Mouse (Mus musculus) CH12.LX (cell line): ENCODE results near the gene Xylt1. TPM values are rescaled to one million over a fixed set of nuclear protein-coding genes. Genes with fewer than 3 reads are reported as not detected.

Experiments
- DNase-seq: peaks from one replicate; pipeline ENCODE4 v3.0.0-alpha.2; 2013; ENCODE audit errors: extremely low read depth
- H3K27ac ChIP-seq: 2 replicates; pipeline ENCODE4 v1.5.1; 2012; ENCODE audit warnings: low read depth, mild to moderate bottlenecking, control low read depth, moderate library complexity; ENCODE audit not compliant: insufficient read depth
- H3K27me3 ChIP-seq: replicated peaks from 2 replicates; pipeline ENCODE3; 2012; ENCODE audit warnings: inconsistent platforms
- H3K36me3 ChIP-seq, 2 experiments: replicated peaks in 1 of 2; 2 replicates each; pipeline versions ENCODE3 to v1.6.1; 2012; ENCODE audit warnings: inconsistent platforms in 1 of 2, low read length in 1 of 2, mild to moderate bottlenecking in 1 of 2, mixed read lengths in 1 of 2, moderate library complexity in 1 of 2; ENCODE audit not compliant: control insufficient read depth in 1 of 2, insufficient read depth in 1 of 2
- H3K4me1 ChIP-seq, 2 experiments: 2 replicates each; pipeline ENCODE4 v1.6.1; 2012; ENCODE audit warnings: inconsistent platforms in 1 of 2, moderate library complexity in 1 of 2; ENCODE audit not compliant: insufficient read depth in 2 of 2, control insufficient read depth in 1 of 2
- H3K4me2 ChIP-seq: 2 replicates; pipeline ENCODE4 v1.6.1; 2012; ENCODE audit warnings: low read depth, mild to moderate bottlenecking, control low read depth; ENCODE audit not compliant: poor library complexity, insufficient read depth, severe bottlenecking
- H3K4me3 ChIP-seq, 3 experiments: fragments of 150-350 bp in 1 of 3; sonication (generic) in 1 of 3; replicated peaks in 1 of 3; 2 replicates each; pipeline versions ENCODE3 to v1.5.1; 2011 to 2012; ENCODE audit warnings: low read depth in 2 of 3, low read length in 2 of 3, mild to moderate bottlenecking in 2 of 3, moderate library complexity in 2 of 3, control low read depth in 1 of 3, improper control_type of control experiment in 1 of 3, inconsistent platforms in 1 of 3, mixed read lengths in 1 of 3; ENCODE audit not compliant: poor library complexity in 1 of 3
- H3K79me2 ChIP-seq: replicated peaks from 2 replicates; pipeline ENCODE4 v1.6.1; 2012; ENCODE audit warnings: mild to moderate bottlenecking, moderate library complexity; ENCODE audit not compliant: control insufficient read depth, poor library complexity, insufficient read depth, severe bottlenecking; ENCODE audit errors: extremely low read depth
- H3K9ac ChIP-seq: 2 replicates; pipeline ENCODE4 v1.6.1; 2012; ENCODE audit warnings: low read depth, mild to moderate bottlenecking, control low read depth, moderate library complexity; ENCODE audit not compliant: insufficient read depth
- H3K9me3 ChIP-seq: replicated peaks from 2 replicates; pipeline ENCODE3; 2012; ENCODE audit warnings: low read length, inconsistent platforms, mixed read lengths
- CTCF ChIP-seq, 2 experiments: IDR thresholded peaks in 1 of 2; conservative IDR thresholded peaks in 1 of 2; 2 replicates each; pipeline ENCODE4 v1.5.1; 2011 to 2012; ENCODE audit warnings: low read depth in 2 of 2, low read length in 2 of 2, improper control_type of control experiment in 1 of 2, inconsistent platforms in 1 of 2, mild to moderate bottlenecking in 1 of 2, moderate library complexity in 1 of 2
- ETS1 ChIP-seq: conservative IDR thresholded peaks from 2 replicates; pipeline ENCODE4 v1.6.1; 2012; ENCODE audit warnings: low read depth, mild to moderate bottlenecking, inconsistent platforms, low read length, improper control_type of control experiment, moderate library complexity
- JUND ChIP-seq: conservative IDR thresholded peaks from 2 replicates; pipeline ENCODE4 v1.6.1; 2011; ENCODE audit warnings: low read depth, low read length, improper control_type of control experiment
- MAFK ChIP-seq: IDR thresholded peaks from 2 replicates; pipeline ENCODE4 v1.6.1; 2011; ENCODE audit warnings: low read length, improper control_type of control experiment; ENCODE audit not compliant: insufficient replicate concordance
- MAX ChIP-seq: IDR thresholded peaks from 2 replicates; pipeline ENCODE4 v1.6.1; 2011; ENCODE audit warnings: low read length, improper control_type of control experiment
- MYC ChIP-seq: IDR thresholded peaks from 2 replicates; pipeline ENCODE4 v1.6.1; 2011; ENCODE audit warnings: low read depth, mild to moderate bottlenecking, improper control_type of control experiment, low read length
- NELFE ChIP-seq: IDR thresholded peaks from 2 replicates; pipeline ENCODE4 v1.6.1; 2011; ENCODE audit warnings: low read depth, low read length, improper control_type of control experiment
- PAX5 ChIP-seq: IDR thresholded peaks from 2 replicates; pipeline ENCODE4 v1.6.1; 2012; ENCODE audit warnings: low read length, inconsistent platforms, mixed read lengths
- POLR2A ChIP-seq: IDR thresholded peaks from 2 replicates; pipeline ENCODE4 v1.6.1; 2011; ENCODE audit warnings: low read depth, mild to moderate bottlenecking, improper control_type of control experiment, low read length
- RAD21 ChIP-seq: IDR thresholded peaks from 2 replicates; pipeline ENCODE4 v1.6.1; 2011; ENCODE audit warnings: low read depth, mild to moderate bottlenecking, low read length, improper control_type of control experiment, moderate library complexity
- SMC3 ChIP-seq: IDR thresholded peaks from 2 replicates; pipeline ENCODE4 v1.6.1; 2011; ENCODE audit warnings: low read depth, low read length, improper control_type of control experiment
- UBTF ChIP-seq: IDR thresholded peaks from 2 replicates; pipeline ENCODE4 v1.6.1; 2012; ENCODE audit warnings: low read depth, mild to moderate bottlenecking, inconsistent platforms, low read length, improper control_type of control experiment, moderate library complexity
- USF1 ChIP-seq: IDR thresholded peaks from 2 replicates; pipeline ENCODE4 v1.6.1; 2014; ENCODE audit warnings: low read depth, mild to moderate bottlenecking, inconsistent platforms, low read length, improper control_type of control experiment
- USF2 ChIP-seq: conservative IDR thresholded peaks from 2 replicates; pipeline ENCODE4 v1.6.1; 2011; ENCODE audit warnings: low read depth, low read length, improper control_type of control experiment
- ZC3H11A ChIP-seq: IDR thresholded peaks from 2 replicates; pipeline ENCODE4 v1.6.1; 2012; ENCODE audit warnings: low read depth, mild to moderate bottlenecking, inconsistent platforms, low read length, improper control_type of control experiment
- ZKSCAN1 ChIP-seq: IDR thresholded peaks from 2 replicates; pipeline ENCODE4 v1.6.1; 2012; ENCODE audit warnings: low read depth, inconsistent platforms, low read length, improper control_type of control experiment, borderline replicate concordance
- ZNF384 ChIP-seq: IDR thresholded peaks from 2 replicates; pipeline ENCODE4 v1.6.1; 2012; ENCODE audit warnings: low read depth, low read length, improper control_type of control experiment, inconsistent platforms
- dilution Hi-C: fragments of 300-500 bp; cut with MboI; formaldehyde crosslinking; loops from 2 replicates; pipeline ENCODE4 v1.14.3; 2020; ENCODE audit warnings: low sequenced_read_pairs; ENCODE audit not compliant: extremely low pct_unique_long_range_greater_than_20kb, extremely low pct_ligation_motif_present
- in situ Hi-C: fragments of 300-500 bp; cut with MboI; formaldehyde crosslinking; loops from 3 replicates; pipeline ENCODE4 v1.14.3; 2019; ENCODE audit warnings: low sequenced_read_pairs, low pct_ligation_motif_present, low pct_unique_long_range_greater_than_20kb, mixed read lengths
- polyA plus RNA-seq: library from polyadenylated mRNA; unstranded; fragments of >175 nt; gene quantifications from 2 replicates; pipeline ENCODE4 v1.2.1, GENCODE M21; 2012; ENCODE audit warnings: low read depth; ENCODE audit not compliant: insufficient read length
- total RNA-seq, 2 experiments: library from RNA; depleted of rRNA; stranded (reverse); fragments of 300-350 nt in 1 of 2; fragments of >200 nt in 1 of 2; gene quantifications; 2 replicates each; pipeline ENCODE4 v1.2.3; 2012 to 2014

The Xylt1 gene
- total and polyA plus RNA-seq, 3 experiments, result 0.38 to 0.84 (median 0.38) TPM

- H3K4me2 ChIP-seq, result no peak overlapping the region
- in situ Hi-C loops (no loop called here), dilution Hi-C loops (no loop called here)
- TF ChIP-seq MAFK (no peak), ZC3H11A (no peak), USF1 (no peak), MYC (no peak), MAX (no peak), JUND (no peak), UBTF (no peak), NELFE (no peak), CTCF (conservative IDR thresholded peaks at IDR 0.05 in 1 of 2, IDR thresholded peaks at IDR 0.05 in 1 of 2; ENCODE audit: low read depth in 2 of 2, low read length in 2 of 2) (no peak), PAX5 (no peak), ETS1 (no peak), ZKSCAN1 (no peak), ZNF384 (no peak), POLR2A (no peak)
- no peak overlapping the region for H3K4me3 ChIP-seq
- H3K79me2 ChIP-seq, result no peaks in the 10 kb centered on the region
- DNase-seq, result no peak
- no peak overlapping the region for H3K9ac ChIP-seq
- H3K36me3 ChIP-seq, result no peaks in the 10 kb centered on the region
- H3K9me3 ChIP-seq, result no peaks in the 10 kb centered on the region
- no peaks in the 10 kb centered on the region for H3K27me3 ChIP-seq
- H3K4me1 ChIP-seq, result peaks cover 3 to 24% of the 10 kb centered on the region in 2 experiments
- H3K27ac ChIP-seq, result no peak overlapping the region
Observed at GRCm38 (mm10) chr7:117462196-117462935, 81.6 kb downstream of the Xylt1 start.

- in situ Hi-C loops, result no loop called here
- Histone ChIP-seq H3K4me1 (peaks cover 5 to 27% of the 10 kb centered on the region in 2 experiments), H3K9me3 (no peaks in the 10 kb centered on the region), H3K4me3 (no peak overlapping the region), H3K36me3 (no peaks in the 10 kb centered on the region), H3K9ac (no peak overlapping the region), H3K27me3 (no peaks in the 10 kb centered on the region), H3K4me2 (no peak overlapping the region), H3K79me2 (no peaks in the 10 kb centered on the region), H3K27ac (no peak overlapping the region)
- no peak for DNase-seq
- dilution Hi-C loops, result no loop called here
- TF ChIP-seq SMC3 (no peak), ZKSCAN1 (no peak), ZNF384 (no peak), USF2 (no peak), POLR2A (no peak), MAFK (no peak), RAD21 (no peak), NELFE (no peak)
Observed at GRCm38 (mm10) chr7:117464956-117465355, 84.2 kb downstream of the Xylt1 start.
